Comparison of ENCODE assay signal across 10 mouse cellular contexts in the genomic region with DNA sequence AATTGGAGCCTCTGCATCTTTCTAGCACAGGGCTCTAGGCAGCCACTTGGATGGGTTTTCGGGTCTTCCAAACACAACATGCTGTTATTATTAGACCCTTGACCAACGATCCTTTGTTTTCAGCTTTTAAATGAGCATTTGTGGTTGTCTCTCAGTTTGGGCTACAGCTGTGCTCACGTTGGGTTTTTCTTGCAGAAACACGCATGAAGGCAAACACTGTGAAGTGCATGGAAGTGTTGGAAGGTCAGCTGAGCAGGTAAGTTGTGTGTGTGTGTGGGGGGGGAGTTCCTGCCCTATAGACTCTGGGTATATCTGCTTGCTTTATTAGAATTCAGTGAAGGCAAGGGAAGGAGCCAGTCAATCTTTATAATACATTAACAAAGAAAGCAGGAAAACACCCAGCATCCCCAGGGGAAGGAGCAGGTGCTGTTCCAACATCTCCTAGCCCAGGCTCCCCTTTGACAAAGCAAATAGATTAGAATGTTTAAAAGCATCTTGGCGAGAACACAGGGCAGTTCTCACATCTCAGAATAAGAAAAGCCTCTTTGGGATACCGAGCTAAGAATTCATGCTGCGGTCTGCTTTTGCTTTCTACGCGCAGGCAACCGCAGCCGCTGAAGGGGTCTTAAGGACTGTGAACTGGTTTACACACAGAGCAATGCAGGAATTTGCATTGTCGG.
DNase-seq lines count a peak whose midpoint lies in the region; ATAC-seq and TF ChIP-seq lines count a peak whose summit lies in the region.
"Had no signal": no experiment of that assay in that cellular context is flagged by ENCODE, and none has a peak within 500 bp of the region (broad histone marks: within the 10 kb centered on the region; RNA-seq: fewer than 3 reads in every experiment).

No protein-coding gene starts in this region.

- peak; percentile 34 for DNase-seq in neural tube, embryonic 11.5 days (ENCODE audit: low spot score)
- DNase-seq in neural tube, embryonic 10.5 days (ENCODE audit: extremely low spot score, low spot score): no peak
- no peak for DNase-seq in forebrain, embryonic 14.5 days (ENCODE audit: low spot score)
- DNase-seq in lung, adult 18-20 months: no peak
- DNase-seq in layer of hippocampus, adult 8-10 months (ENCODE audit: low spot score in 2 of 2): no peak
- DNase-seq: lung, postnatal 36 days; thymus, postnatal 4 days had no signal

- 37% methylated on average over 12 of the region's 12 CpGs for WGBS in neural tube, embryonic 11.5 days
- 7% methylated on average over 12 of the region's 12 CpGs for WGBS in forebrain, embryonic 14.5 days
- WGBS in limb, embryonic 13.5 days: 17% methylated on average over 12 of the region's 12 CpGs
- 47% methylated on average over 12 of the region's 12 CpGs for WGBS in stomach, embryonic 15.5 days
- 55% methylated on average over 12 of the region's 12 CpGs for WGBS in intestine, postnatal 0 days

- H3K9ac ChIP-seq in neural tube, embryonic 11.5 days (ENCODE audit: low read length): 0 out of 2 replicates have a peak overlapping the region, but pooled peaks have one; percentile 19
- peak overlapping the region; percentile 48 for H3K9ac ChIP-seq in forebrain, embryonic 14.5 days (ENCODE audit: low read length)
- no peak overlapping the region for H3K9ac ChIP-seq in limb, embryonic 13.5 days
- no peak overlapping the region for H3K9ac ChIP-seq in stomach, embryonic 15.5 days
- H3K9ac ChIP-seq in intestine, postnatal 0 days (ENCODE audit: low read depth, low read length): no peak overlapping the region

- no peak for TF ChIP-seq CTCF in intestine, postnatal 0 days (IDR thresholded peaks at IDR 0.05; ENCODE audit: low read depth)

- no peaks in the 10 kb centered on the region for H3K9me3 ChIP-seq in neural tube, embryonic 11.5 days (ENCODE audit: control insufficient read depth, low read length)
- H3K9me3 ChIP-seq in forebrain, embryonic 14.5 days (replicated peaks; ENCODE audit: control insufficient read depth, low read length): no peaks in the 10 kb centered on the region
- H3K9me3 ChIP-seq in limb, embryonic 13.5 days: no peaks in the 10 kb centered on the region
- no peaks in the 10 kb centered on the region for H3K9me3 ChIP-seq in stomach, embryonic 15.5 days
- H3K9me3 ChIP-seq in intestine, postnatal 0 days (ENCODE audit: control insufficient read depth): no peaks in the 10 kb centered on the region

- H3K4me3 ChIP-seq in neural tube, embryonic 11.5 days (ENCODE audit: low read depth, low read length): no peak overlapping the region
- no peak overlapping the region for H3K4me3 ChIP-seq in forebrain, embryonic 14.5 days (ENCODE audit: low read depth, low read length)
- H3K4me3 ChIP-seq in limb, embryonic 13.5 days: peak overlapping the region; percentile 22
- no peak overlapping the region for H3K4me3 ChIP-seq in stomach, embryonic 15.5 days (replicated peaks)
- H3K4me3 ChIP-seq in intestine, postnatal 0 days (ENCODE audit: low read depth, low read length): no peak overlapping the region

- H3K36me3 ChIP-seq in neural tube, embryonic 11.5 days (ENCODE audit: control insufficient read depth, insufficient read depth, low read length): no peaks in the 10 kb centered on the region
- no peaks in the 10 kb centered on the region for H3K36me3 ChIP-seq in forebrain, embryonic 14.5 days (ENCODE audit: control insufficient read depth, insufficient read depth, low read length)
- H3K36me3 ChIP-seq in limb, embryonic 13.5 days: no peaks in the 10 kb centered on the region
- H3K36me3 ChIP-seq in stomach, embryonic 15.5 days: no peaks in the 10 kb centered on the region
- no peaks in the 10 kb centered on the region for H3K36me3 ChIP-seq in intestine, postnatal 0 days (ENCODE audit: control insufficient read depth, insufficient read depth)

- H3K4me1 ChIP-seq in neural tube, embryonic 11.5 days (ENCODE audit: control insufficient read depth, insufficient read depth, low read length): peaks cover 6% of the 10 kb centered on the region; the same call in 1 of the 2 replicates
- peaks cover 25% of the 10 kb centered on the region for H3K4me1 ChIP-seq in forebrain, embryonic 14.5 days (ENCODE audit: control insufficient read depth, insufficient read depth, low read length)
- H3K4me1 ChIP-seq in limb, embryonic 13.5 days: peaks cover 40% of the 10 kb centered on the region
- H3K4me1 ChIP-seq in stomach, embryonic 15.5 days: peaks cover 7% of the 10 kb centered on the region
- H3K4me1 ChIP-seq in intestine, postnatal 0 days (replicated peaks; ENCODE audit: control insufficient read depth, insufficient read depth, low read length): no peaks in the 10 kb centered on the region

- H3K27me3 ChIP-seq in neural tube, embryonic 11.5 days (ENCODE audit: control insufficient read depth, insufficient read depth, low read length): no peaks in the 10 kb centered on the region
- no peaks in the 10 kb centered on the region for H3K27me3 ChIP-seq in forebrain, embryonic 14.5 days (replicated peaks; ENCODE audit: control insufficient read depth, insufficient read depth, low read length)
- H3K27me3 ChIP-seq in limb, embryonic 13.5 days: peaks cover 10% of the 10 kb centered on the region; the same call in 1 of the 2 replicates
- H3K27me3 ChIP-seq in stomach, embryonic 15.5 days (replicated peaks): no peaks in the 10 kb centered on the region
- H3K27me3 ChIP-seq in intestine, postnatal 0 days (replicated peaks; ENCODE audit: control insufficient read depth, insufficient read depth, low read length): no peaks in the 10 kb centered on the region

- no peak overlapping the region for H3K4me2 ChIP-seq in neural tube, embryonic 11.5 days (ENCODE audit: low read depth)
- H3K4me2 ChIP-seq in forebrain, embryonic 14.5 days (ENCODE audit: low read length): peak overlapping the region; percentile 36
- peak overlapping the region; percentile 56 for H3K4me2 ChIP-seq in limb, embryonic 13.5 days (replicated peaks)
- no peak overlapping the region for H3K4me2 ChIP-seq in stomach, embryonic 15.5 days
- H3K4me2 ChIP-seq in intestine, postnatal 0 days (replicated peaks; ENCODE audit: low read depth): no peak overlapping the region

- H3K27ac ChIP-seq in neural tube, embryonic 11.5 days (ENCODE audit: low read depth, low read length): no peak overlapping the region
- peak overlapping the region; percentile 91 for H3K27ac ChIP-seq in forebrain, embryonic 14.5 days (ENCODE audit: low read depth, low read length)
- H3K27ac ChIP-seq in limb, embryonic 13.5 days: peak overlapping the region; percentile 76
- H3K27ac ChIP-seq in stomach, embryonic 15.5 days: peak overlapping the region; percentile 31; the same call in 1 of the 2 replicates
- H3K27ac ChIP-seq in intestine, postnatal 0 days (ENCODE audit: low read depth, low read length): no peak overlapping the region

- ATAC-seq in neural tube, embryonic 11.5 days (ENCODE audit: insufficient read depth, low FRiP score, low TSS enrichment): no peak
- ATAC-seq in forebrain, embryonic 14.5 days: peak; percentile 69
- ATAC-seq in limb, embryonic 13.5 days (ENCODE audit: low FRiP score, low read depth): peak; percentile 43; the same call in 1 of the 2 replicates
- ATAC-seq in stomach, embryonic 15.5 days (ENCODE audit: insufficient read depth, low FRiP score, low read depth): no peak
- no peak for ATAC-seq in intestine, postnatal 0 days

Comparison
In these comparisons a context has a peak if more than half of its experiments do, and no peak if none do; other contexts are left out.
1. ATAC-seq: peak in forebrain, embryonic 14.5 days (single experiment) and limb, embryonic 13.5 days (single experiment); none in neural tube, embryonic 11.5 days (single experiment), stomach, embryonic 15.5 days (single experiment) and intestine, postnatal 0 days (single experiment).
2. H3K27ac ChIP-seq: peak in forebrain, embryonic 14.5 days (single experiment), limb, embryonic 13.5 days (single experiment) and stomach, embryonic 15.5 days (single experiment); none in neural tube, embryonic 11.5 days (single experiment) and intestine, postnatal 0 days (single experiment).
3. H3K4me2 ChIP-seq: peak in forebrain, embryonic 14.5 days (single experiment) and limb, embryonic 13.5 days (single experiment); none in neural tube, embryonic 11.5 days (single experiment), stomach, embryonic 15.5 days (single experiment) and intestine, postnatal 0 days (single experiment).
4. H3K9ac ChIP-seq: peak in neural tube, embryonic 11.5 days (single experiment) and forebrain, embryonic 14.5 days (single experiment); none in limb, embryonic 13.5 days (single experiment), stomach, embryonic 15.5 days (single experiment) and intestine, postnatal 0 days (single experiment).